Mouse (Mus musculus): ENCODE measurements at regions not wholly inside any gene's neighbourhood (a gene's known extent, or its start where the extent isn't known, plus 50 kb on each side); places are given as distances from the start of the nearest gene placed in this dataset.

GRCm38 (mm10) chr8:82462841-82463240 is 59.8 kb upstream of the Il15 start:
- TF ChIP-seq TCF12 (IDR thresholded peaks at IDR 0.05; ENCODE audit: low read depth, low read length) (no peak), CHD2 (IDR thresholded peaks at IDR 0.05; ENCODE audit: low read length) (no peak), CTCF (conservative IDR thresholded peaks at IDR 0.05 in 1 of 2, IDR thresholded peaks at IDR 0.05 in 1 of 2; ENCODE audit: low read depth in 2 of 2, low read length in 2 of 2) (no peak), MXI1 (IDR thresholded peaks at IDR 0.05; ENCODE audit: low read depth, low read length) (no peak), POLR2A (IDR thresholded peaks at IDR 0.05; ENCODE audit: low read depth, low read length) (no peak), BHLHE40 (IDR thresholded peaks at IDR 0.05; ENCODE audit: low read depth, low read length) (no peak), EP300 (IDR thresholded peaks at IDR 0.05; ENCODE audit: low read length) (no peak), POLR2AphosphoS2 (IDR thresholded peaks at IDR 0.05; ENCODE audit: low read depth, low read length) (no peak), SMC3 (IDR thresholded peaks at IDR 0.05; ENCODE audit: low read depth, low read length) (no peak), JUND (conservative IDR thresholded peaks at IDR 0.05; ENCODE audit: low read depth, low read length) (no peak), ZKSCAN1 (IDR thresholded peaks at IDR 0.05; ENCODE audit: borderline replicate concordance, low read depth, low read length) (no peak), TBP (conservative IDR thresholded peaks at IDR 0.05; ENCODE audit: low read depth, low read length) (no peak), RCOR1 (conservative IDR thresholded peaks at IDR 0.05; ENCODE audit: low read depth, low read length) (no peak), JUN (IDR thresholded peaks at IDR 0.05; ENCODE audit: insufficient read depth, low read depth, low read length) (no peak)
